In genomic region chr1:132945826-132946225, GRCm38 (mm10) we compare ENCODE assay signal across 20 mouse cellular contexts.
DNase-seq lines count a peak whose midpoint lies in the region; TF ChIP-seq lines count a peak whose summit lies in the region.
"Had no signal": no experiment of that assay in that cellular context is flagged by ENCODE, and none has a peak within 500 bp of the region (broad histone marks: within the 10 kb centered on the region; RNA-seq: fewer than 3 reads in every experiment).

No protein-coding gene starts in this region.

- TF ChIP-seq CTCF in gastrocnemius, adult 2 months (IDR thresholded peaks at IDR 0.05), result no peak

- DNase-seq in gastrocnemius, adult 2 months, result peak; percentile 31
- DNase-seq in gastrocnemius, postnatal 25 days, result no peak
- peak; percentile 43 to 60 for DNase-seq in cerebellum, adult 18-20 months
- peak; percentile 66 to 79 for DNase-seq in cerebellum, postnatal 25 days
- no peak for DNase-seq in urinary bladder, postnatal 36 days (ENCODE audit: low spot score in 2 of 2)
- DNase-seq in urinary bladder, postnatal 4 days (ENCODE audit: low spot score in 2 of 2), result no peak
- no peak for DNase-seq in midbrain, embryonic 10.5 days (ENCODE audit: low spot score)
- DNase-seq: B cell, adult 2 months; heart, postnatal 36 days; kidney, adult 9 months; kidney, postnatal 25 days; thymus, postnatal 25 days had no signal

- H3K4me1 ChIP-seq in midbrain, embryonic 10.5 days, result peaks cover 12% of the 10 kb centered on the region
- H3K4me1 ChIP-seq: intestine, embryonic 15.5 days had no signal

- no peaks in the 10 kb centered on the region for H3K27me3 ChIP-seq in midbrain, embryonic 10.5 days (ENCODE audit: low read depth, poor library complexity, severe bottlenecking)
- H3K27me3 ChIP-seq: forebrain, embryonic 12.5 days; midbrain, embryonic 12.5 days; neural tube, embryonic 13.5 days had no signal

- no peak overlapping the region for H3K4me3 ChIP-seq in gastrocnemius, adult 2 months
- no peak overlapping the region for H3K4me3 ChIP-seq in midbrain, embryonic 10.5 days
- H3K4me3 ChIP-seq: embryonic facial prominence, embryonic 10.5 days; forebrain, embryonic 12.5 days; intestine, embryonic 15.5 days; limb, embryonic 13.5 days; midbrain, embryonic 12.5 days; neural tube, embryonic 13.5 days had no signal

- no peaks in the 10 kb centered on the region for H3K9me3 ChIP-seq in midbrain, embryonic 10.5 days (replicated peaks)
- H3K9me3 ChIP-seq: embryonic facial prominence, embryonic 10.5 days; forebrain, embryonic 12.5 days; intestine, embryonic 15.5 days; limb, embryonic 13.5 days; midbrain, embryonic 12.5 days; neural tube, embryonic 13.5 days had no signal

- intact Hi-C loops in gastrocnemius, adult 2 months (cut with DNase I), result no loop called here

- H3K27ac ChIP-seq in gastrocnemius, adult 2 months, result peak overlapping the region; percentile 58; the same call in 1 of the 2 replicates
- no peak overlapping the region for H3K27ac ChIP-seq in midbrain, embryonic 10.5 days (replicated peaks)
- H3K27ac ChIP-seq: embryonic facial prominence, embryonic 10.5 days; forebrain, embryonic 12.5 days; hindbrain, embryonic 14.5 days; intestine, embryonic 15.5 days; limb, embryonic 13.5 days; liver, embryonic 14.5 days; midbrain, embryonic 12.5 days; neural tube, embryonic 13.5 days had no signal

- 81% methylated on average over 8 of the region's 8 CpGs for WGBS in midbrain, embryonic 10.5 days

- H3K36me3 ChIP-seq in midbrain, embryonic 10.5 days, result no peaks in the 10 kb centered on the region
- H3K36me3 ChIP-seq: embryonic facial prominence, embryonic 10.5 days; forebrain, embryonic 12.5 days; intestine, embryonic 15.5 days; limb, embryonic 13.5 days; midbrain, embryonic 12.5 days; neural tube, embryonic 13.5 days had no signal

Comparison
In these comparisons a context has a peak if more than half of its experiments do, and no peak if none do; other contexts are left out.
1. DNase-seq: peak in gastrocnemius, adult 2 months (single experiment), cerebellum, adult 18-20 months (2 of 2) and cerebellum, postnatal 25 days (2 of 2); none in gastrocnemius, postnatal 25 days (single experiment), urinary bladder, postnatal 36 days (0 of 2), urinary bladder, postnatal 4 days (0 of 2) and midbrain, embryonic 10.5 days (single experiment).